Mouse (Mus musculus) cortical plate, adult 2 months (tissue): ENCODE data around the gene Ptafr.

Experiments
- CTCF ChIP-seq: fragments of 200-500 bp; IDR thresholded peaks from 2 replicates; pipeline ENCODE4 v1.5.1; 2011; ENCODE audit warnings: mild to moderate bottlenecking, control low read depth, low read length; ENCODE audit not compliant: insufficient read depth; ENCODE audit errors: extremely low read depth
- POLR2A ChIP-seq: fragments of 200-500 bp; IDR thresholded peaks from 2 replicates; pipeline ENCODE4 v1.6.1; 2011; ENCODE audit warnings: mild to moderate bottlenecking, low read length, control low read depth; ENCODE audit not compliant: insufficient read depth; ENCODE audit errors: extremely low read depth

- TF ChIP-seq CTCF (no peak), POLR2A (no peak)
These were observed 47.5 kb downstream of the Ptafr start for GRCm38 (mm10) chr4:132611320-132611719.
